Mouse (Mus musculus) bone marrow, adult 2 months (tissue): ENCODE measurements around the gene Pcsk7.

Experiments
- CTCF ChIP-seq: fragments of 200-500 bp; IDR thresholded peaks from 2 replicates; pipeline ENCODE4 v1.5.1; 2011; ENCODE audit warnings: low read length, control low read depth; ENCODE audit not compliant: control insufficient read depth, insufficient read depth
- POLR2A ChIP-seq: fragments of 200-500 bp; IDR thresholded peaks from 2 replicates; pipeline ENCODE4 v1.6.1; 2011; ENCODE audit warnings: low read depth, mild to moderate bottlenecking, control low read depth, low read length, borderline replicate concordance; ENCODE audit not compliant: control insufficient read depth

DNA sequence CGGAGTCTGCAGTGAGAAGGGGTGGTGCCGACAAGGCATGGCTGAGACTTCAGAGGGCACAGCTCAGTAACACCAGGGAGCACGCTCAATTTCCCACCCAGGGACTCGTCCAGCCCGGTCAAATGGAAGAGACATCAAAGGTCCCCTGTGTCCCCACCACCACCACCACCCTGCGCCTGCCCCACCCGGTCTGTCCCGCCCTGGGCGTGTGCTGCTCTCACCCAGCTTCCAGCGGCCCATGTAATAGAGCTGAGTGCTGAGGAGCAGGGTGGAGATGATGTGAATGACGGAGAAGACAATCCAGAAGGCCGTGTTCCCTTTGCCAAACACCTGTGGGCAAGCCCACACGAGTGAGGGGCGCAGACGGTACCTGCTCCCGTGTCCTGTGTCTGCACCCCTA lies 36.2 kb downstream of the Pcsk7 start:
- TF ChIP-seq CTCF (no peak), POLR2A (no peak)
